Mouse (Mus musculus): ENCODE results near the gene Creg2.
"Not testable (repeated sequence)": the region's sequence is repeated elsewhere in the genome, so short reads cannot be mapped to it uniquely, and the experiment has no call there.

The Creg2 gene

DNA sequence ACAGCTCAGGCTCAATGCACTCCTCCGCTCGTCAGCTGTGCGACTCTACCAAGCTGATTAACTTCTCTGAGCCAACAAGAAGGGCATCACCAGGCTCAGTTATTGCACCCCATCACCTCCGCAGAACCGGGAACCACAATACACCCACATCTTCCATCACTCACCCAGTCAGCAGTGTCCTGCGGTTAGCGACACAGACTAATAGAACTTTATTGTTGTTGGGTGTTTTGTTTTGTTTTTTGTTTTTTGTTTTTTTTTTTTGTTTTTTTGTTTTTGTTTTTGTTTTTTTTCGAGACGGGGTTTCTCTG lies at the start of gene Creg2:
TSS of gene Creg2 (minus strand) at position 234 of the 308 bp plus-strand sequence.
- DNase-seq = no peak

DNA sequence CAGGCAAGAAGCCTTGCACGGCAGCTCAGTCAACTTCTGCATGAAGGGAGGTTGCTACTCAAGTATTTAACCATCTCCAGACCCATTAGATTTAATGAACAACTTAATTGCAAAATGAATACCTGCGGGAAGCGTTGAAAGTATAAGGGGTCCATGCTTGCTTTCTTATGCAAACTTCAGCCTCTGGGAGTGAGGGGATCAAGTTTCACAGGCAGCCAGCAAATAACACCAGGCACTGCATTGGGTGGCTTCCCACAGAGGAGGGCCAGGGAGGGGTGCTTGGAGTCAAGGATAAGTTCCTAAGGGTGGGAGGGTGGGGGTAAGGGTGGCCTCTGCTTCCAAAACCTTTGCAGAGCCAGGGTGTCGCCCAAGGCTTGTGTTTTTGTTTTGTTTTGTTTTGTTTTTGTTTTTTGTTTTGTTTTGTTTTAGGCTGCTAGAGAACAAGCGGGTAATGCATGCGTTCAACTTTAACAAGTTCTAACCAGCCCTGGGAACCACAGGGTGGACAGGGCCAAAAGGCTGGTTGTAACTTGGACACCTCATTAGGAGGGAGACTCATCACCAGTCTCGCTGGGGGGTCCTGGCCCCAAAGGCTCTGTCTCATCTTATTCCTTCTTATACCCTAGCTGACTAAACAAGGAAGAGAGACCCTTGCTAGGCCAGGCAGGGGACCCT lies 49.5 kb upstream of the Creg2 start:
- DNase-seq = no peak

DNA sequence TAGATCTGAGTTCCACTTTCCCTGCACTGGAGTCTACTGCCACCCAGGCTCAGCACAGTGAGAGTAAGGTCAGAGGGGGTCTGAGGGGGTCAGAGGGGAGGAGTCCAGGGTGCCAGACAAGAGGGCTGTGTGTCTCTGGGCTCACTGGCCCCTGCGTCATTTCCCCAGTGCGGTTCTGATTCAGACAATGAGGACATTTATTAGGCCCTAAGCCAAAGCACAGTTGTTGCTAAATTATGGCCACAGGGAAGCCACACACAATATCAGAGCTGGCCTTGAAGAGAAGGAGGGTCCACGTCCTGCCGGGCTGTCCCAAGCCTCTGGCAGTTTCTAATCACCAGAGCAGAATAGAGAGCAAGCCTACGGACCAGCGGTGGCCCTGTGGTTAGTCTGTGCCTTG lies 47.2 kb upstream of the Creg2 start:
- DNase-seq = no peak

DNA sequence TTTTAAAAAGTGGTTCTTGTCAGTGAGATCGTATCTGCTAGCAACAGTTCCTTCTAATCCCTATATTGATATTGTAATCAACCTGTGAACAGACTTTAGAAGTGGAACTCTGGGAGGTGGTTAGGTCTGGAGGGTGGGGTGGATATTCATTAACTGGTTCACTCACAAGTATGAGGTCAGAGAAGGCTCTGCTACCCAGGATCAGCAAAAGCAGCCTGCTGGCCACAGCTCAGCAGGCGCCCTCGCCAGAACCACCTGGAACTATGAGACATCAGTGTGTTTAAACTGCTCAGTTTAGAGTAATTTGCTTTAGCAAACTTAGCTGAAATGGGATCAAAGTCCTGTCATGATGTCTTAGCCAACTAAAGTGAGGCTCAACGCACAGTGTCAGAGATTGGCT lies 43.9 kb upstream of the Creg2 start:
- DNase-seq = no peak

DNA sequence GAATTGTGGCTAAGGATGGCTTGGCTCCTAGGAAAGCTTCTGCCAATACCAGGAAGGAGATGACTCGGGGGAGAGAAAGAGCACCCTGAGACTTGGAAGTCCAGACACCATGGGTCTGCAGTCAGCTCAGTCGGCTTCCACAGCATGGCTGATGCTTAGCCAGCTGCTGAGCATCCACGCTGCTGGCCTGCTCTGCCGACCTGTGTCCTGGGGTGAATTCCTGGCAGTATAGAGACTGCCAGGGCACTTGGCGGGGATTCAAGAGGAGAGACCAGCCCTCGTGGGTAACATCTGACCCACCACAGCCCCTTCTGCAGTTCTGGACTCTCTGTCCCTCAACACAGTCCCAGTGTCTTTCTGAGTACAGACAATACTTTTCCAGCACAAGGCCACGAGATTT lies 43.5 kb upstream of the Creg2 start:
- DNase-seq = no peak

DNA sequence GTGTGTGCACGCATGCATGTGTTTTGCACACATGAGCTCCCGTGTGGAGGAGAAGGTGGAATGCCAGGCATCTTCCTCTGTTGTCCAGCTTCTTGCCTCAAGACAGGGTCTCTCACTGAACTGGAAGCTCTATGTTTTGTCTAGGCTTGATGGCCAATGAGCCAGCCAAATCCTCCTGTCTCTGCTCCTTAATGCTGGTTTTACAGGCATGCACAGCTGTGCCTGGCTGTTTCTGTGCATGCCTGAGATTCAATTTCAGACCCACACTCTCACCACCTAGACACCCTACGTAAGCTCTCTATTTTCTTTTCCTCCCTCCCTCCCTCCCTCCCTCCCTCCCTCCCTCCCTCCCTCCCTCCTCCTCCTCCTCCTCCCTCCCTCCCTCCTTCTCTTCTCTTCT lies 40.7 kb upstream of the Creg2 start:
- no peak for DNase-seq

DNA sequence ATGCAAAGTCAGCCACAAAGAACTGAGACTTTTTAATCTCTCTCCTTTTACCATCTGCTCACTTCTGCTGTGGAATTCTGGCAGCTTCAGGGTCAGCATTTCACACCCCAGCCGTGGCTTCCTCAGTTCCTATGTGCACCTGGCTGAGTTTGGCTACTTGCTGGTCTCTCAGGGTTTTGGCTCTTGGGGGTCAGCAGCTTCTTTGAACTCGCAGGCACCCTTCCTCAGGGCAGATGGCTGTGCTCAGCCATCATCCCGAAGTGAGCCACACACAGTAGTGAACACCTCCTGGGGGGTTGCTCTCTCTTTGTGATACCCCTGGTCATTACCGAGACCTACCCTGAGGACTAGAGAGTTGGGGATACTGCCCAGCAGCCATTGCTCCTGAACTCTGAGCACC lies 39.8 kb upstream of the Creg2 start:
- DNase-seq = no peak

DNA sequence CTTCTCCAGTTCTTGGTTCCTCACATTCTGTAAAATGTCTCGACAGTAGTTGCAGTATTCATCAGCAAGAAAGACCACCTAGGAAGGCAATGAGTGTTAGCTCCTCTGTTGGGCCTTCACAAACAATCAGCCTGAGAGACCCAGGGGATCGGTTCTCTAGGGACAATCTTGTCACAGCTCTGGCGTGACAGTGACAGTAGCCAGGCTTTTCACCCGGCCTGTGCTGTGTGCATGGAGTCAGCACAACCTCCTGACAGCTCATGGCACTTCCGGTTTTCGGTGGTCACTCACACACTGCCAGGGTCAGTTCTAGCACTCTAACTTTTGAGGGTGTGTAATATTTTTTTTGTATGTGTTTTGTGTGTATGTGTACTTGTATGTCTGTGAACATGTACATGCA lies 37.3 kb upstream of the Creg2 start:
- no peak for DNase-seq

DNA sequence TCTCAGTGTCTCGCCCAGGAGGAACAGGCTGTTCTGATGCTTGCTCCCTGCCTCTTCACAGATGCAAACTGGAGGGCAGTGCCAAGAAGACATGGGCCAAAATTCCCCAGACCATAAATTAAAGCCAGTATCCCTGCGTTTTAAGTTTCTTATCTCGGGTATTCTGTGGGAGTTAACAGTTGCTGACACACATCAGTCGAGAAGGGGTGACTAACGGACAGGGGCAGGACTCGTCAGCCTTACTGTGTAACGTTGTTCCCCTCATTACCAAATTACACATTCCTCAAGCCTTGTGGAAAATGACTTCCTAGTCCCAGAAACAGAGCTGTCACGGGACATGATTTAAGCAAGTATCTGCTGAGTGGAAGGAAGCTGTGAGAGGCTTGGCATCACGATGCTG lies 36.0 kb upstream of the Creg2 start:
- no peak for DNase-seq

DNA sequence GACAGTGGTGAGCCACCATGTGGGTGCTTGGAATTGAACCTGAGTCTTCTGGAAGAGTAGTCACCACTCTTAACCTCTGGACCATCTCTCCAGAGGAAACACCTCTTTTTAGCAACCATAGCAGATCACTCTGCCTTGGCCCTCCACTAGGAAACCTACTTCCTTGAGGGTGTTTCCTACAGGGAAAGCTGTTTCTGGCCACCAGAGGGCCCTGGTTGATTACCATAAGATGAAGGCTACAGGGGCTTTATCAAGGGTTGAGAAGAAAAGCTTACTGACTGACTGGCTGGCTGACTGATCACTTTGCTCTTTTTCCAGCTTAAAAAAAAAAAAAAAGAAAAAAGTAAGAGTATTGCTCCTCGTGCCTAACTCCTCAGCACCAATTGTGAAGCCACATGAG lies 34.6 kb upstream of the Creg2 start:
- DNase-seq = peak; percentile 68

DNA sequence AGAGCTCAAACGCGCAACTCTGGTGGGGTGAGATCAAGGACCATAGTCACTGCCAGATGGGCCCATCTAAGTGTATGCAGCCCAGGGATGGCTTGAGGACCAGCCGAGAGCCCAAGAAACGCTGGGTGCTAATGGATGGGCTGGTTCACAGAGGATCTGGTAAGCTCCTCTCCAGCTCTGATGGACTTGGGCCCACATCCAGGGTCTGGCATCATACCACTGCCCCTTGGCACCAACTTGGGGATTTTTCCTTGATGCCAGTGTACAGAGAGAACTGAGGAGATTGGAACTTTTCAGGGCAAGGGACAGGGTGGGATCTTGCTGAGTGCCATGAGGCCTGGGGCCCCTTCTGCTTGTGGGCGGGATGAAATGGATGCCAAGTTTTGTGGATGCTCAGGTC lies 30.4 kb upstream of the Creg2 start:
- no peak for DNase-seq

DNA sequence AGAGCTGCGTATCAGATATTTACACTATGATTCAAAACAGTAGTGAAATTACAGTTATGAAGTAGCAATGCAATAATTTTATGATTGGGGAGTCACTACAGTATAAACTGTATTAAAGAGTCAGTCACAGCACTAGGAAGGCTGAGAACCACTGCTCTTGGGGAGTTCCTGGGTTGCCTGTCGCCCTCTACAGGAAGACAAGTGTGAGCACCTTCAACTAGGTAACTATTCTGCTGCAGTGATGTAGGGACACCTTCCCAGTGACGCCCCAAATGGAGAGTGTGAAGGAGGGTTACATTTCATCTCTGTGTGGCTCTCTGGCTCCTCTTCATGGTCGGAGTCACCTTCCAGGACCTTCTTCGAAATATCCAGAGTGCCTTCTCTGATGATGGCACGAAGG lies 29.3 kb upstream of the Creg2 start:
- DNase-seq = no peak

DNA sequence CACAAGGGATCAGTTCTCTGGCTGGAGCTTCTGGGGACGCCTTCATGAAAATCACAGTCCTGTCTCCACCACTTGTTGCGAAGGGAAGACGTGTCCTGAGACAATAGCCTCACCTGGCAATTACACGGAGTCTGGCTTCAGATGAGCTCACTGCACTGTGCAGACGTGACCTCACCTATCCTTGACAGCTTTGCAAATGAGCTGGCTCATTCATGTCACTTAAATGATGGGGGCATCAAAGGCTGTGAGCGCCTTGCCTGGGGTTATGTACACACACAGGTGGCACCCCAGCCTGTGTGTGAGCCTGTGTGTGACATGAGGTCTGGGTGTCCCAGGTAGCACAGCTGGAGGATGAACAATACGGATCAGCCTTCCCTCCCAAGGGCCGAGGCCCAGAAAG lies 27.6 kb upstream of the Creg2 start:
- DNase-seq = no peak

DNA sequence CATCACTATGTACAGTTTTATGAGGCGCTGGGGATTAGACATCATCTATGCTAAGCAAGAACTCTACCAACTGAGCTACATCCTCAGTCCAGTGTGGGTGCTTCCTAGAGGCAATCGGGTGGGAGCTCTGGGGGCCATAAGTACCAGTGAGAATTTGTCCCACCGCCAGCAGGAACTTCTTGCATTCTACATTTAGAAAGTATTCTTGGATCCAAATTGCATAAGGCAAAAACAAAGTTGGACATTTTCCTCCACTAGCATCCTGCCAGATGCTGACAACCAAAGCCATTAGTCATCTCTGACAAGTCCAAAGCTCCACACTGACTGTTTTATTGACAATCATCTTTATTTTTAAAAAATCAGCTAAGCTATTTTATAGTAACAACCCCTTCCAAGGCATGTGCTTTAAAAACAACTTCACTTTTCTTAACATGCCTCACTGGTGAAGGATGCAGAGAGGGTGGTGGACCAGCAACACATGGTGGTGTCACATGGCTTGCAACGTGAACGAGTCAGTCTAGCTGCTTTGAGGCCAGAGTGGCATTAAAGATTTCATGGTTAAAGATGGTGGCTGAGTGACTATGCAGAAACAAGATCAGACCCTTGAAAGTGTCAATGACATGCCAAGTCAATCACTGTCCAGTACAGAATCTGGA lies 25.1 kb upstream of the Creg2 start:
- no peak for DNase-seq

DNA sequence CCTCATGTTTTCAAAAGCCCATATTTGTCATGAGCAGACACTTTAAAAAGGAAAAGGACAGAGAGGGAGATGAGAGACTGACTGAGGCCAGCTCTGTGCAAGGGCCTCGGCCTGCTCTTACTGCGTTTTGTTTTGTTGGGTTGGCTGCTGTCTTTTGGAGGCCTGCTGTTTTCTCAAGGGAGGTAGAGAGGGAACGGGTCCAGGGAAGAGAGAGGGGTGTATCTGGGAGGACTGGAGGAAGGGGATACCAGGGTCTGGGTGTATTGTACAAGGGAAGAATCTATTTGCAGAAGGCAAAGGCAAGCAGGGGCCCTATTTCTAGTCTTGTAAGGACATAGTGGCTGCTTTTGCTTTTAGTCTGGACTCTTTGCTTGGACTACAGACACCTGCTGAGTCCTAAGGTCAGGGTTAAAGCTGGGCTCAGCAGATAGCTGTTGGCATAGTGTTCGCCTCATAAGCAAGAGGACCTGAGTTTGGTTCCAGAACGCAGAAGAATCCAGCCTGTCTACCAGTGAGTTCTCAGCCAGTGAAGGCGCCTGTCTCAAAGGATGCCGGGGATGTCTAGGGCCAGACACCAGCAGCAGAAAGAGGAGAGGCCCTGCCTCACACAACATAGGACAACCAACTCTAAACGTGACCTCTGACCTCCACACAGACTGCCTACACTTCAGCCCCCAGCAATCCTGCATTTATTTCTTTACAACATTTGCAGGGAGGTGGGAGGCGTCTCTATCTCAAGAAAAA lies 21.3 kb upstream of the Creg2 start:
- no peak for DNase-seq

DNA sequence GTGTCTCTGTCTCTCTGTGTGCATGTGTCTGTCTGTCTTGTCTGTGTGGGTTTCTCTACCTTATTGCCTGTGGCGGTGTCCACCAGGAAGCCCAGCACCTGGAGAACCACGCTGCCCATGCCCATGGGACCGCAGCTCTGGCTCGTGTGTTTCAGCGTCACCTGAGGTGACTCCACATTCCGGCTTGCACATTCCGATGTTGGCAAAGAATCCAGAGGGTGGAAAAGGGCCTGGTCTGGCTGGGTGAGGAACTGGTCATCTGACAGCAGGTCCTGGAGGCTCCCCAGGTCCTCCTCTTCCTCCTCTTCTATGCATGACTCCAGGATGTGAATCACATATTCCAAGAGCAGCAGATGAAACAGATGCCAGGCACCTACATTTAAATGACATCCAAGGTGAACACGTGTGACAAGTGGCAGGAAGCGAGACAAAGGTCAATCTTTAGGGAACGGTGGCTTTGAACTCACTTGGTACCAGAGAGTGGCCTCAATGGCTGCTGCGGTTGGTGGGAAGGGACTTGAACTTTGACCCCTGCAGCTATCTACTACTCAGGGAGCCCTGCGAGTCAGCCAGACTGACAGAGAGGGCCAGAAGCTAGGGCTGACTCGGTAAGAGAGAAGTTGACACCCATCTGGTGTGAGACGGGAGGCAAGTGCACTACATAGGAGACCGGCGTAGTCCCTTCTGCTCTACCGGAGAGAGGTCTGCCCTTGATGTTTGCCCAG lies 19.1 kb upstream of the Creg2 start:
- DNase-seq = no peak

DNA sequence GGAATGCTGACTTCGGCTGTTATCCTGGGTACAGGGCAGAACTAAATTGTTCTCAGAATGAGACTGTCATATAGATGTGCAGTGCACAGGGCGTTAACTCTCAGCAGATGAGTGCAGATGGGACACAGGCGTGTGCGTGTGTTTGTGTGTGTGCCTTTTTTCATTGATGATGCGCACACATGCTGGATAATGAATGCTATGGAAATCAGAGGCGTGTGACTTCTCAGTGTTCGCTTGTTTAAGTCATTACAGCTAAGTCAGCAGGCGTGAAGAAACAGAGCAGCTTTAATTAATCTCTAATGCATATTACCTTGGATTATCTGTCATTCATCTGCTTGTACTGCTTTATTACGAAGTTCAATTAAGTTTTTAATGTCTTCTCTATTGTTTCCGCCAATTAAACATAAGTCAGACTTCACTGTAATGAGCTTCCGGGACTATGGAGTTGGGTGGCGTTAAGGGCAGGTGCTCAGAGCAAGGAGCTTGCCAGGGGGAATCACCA lies 15.5 kb upstream of the Creg2 start:
- no peak for DNase-seq

DNA sequence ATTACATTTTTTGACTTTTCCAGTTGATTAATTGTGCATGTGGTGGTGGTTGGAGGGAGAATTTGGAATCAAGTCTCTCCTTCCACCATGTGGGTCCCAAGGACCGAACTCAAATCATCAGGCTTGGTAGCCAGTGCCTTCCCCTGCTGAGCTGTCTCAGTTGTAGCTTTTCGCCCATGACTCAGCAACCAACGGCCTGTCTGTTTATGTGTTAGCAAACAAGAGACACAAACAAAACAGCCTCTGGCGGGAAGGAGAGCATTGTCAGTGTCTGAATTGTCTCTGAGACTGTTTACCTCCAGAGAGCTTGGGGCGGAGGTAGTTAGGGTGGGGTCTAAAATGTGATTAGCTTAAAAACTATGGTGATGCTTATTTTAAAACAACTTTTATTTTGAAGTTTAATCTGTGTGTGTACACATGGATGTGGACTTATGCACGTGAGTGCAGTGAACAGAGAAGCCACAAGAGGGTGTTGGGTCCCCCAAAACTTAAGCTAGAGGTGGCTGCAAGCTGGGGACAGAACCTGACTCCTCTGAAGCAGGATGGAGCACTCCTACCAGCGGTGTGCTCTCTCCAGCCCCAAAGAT lies 12.9 kb upstream of the Creg2 start:
- DNase-seq = no peak

DNA sequence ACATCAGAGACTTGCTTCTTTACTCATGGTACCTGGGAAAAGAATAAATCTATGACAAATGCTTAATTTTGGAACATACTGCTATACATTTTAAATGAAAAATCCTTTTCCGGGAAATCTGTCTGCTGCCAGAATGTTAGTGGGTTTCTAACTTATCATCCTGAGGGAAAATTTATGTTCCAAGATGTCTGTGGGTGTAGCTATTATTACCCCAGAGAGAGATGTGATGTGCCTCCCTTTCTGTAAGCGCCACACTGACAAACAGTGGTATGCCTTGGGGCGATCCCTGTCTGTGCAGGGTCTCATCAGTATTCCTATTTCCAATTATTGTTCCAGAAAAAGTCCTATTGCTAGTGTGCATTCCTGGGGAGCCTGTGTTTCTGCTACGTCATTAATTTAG lies 11.8 kb upstream of the Creg2 start:
- no peak for DNase-seq

DNA sequence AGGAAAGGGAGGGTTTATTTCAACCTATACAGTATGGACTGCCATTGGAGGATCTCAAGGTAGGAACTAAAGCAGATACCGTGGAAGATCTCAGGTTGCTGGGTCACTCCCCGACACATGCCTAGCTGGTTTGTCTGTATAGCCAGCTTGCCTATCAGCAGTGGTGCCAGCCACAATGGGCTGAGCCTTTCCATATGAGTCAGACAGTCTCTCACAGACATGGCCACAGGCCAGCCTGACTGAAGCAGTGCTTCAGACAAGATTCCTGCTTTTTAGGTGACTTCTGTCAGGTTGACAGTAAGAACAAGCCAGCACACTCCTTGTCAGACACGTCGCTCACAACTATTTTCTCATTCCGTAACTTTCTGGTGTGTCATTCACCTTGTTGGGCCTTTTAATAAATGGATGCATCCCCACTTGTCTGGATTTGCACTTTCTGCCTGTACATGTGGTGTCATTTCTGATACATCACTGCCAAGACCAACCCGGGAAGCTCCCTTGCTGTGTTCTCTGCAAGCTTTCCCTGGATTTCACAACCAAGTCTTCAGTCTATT lies 5.8 kb upstream of the Creg2 start:
- DNase-seq = no peak

DNA sequence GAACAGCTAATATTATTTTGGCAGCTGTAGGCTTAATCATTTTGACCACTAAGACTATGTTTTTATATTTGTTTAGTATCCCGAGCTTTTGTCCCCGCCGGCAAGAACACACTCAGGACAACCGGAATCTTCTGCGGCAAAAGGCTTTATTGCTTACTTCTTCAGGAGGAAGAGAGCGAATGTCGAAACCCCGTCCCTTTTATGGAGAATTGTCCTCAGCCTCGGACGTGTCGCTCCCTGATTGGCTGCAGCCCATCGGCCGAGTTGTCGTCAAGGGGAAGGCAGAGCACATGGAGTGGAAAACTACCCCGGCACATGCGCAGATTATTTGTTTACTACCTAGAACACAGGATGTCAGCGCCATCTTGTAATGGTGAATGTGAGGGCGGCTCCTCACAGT lies 3.6 kb upstream of the Creg2 start:
- DNase-seq = not testable (repeated sequence)

DNA sequence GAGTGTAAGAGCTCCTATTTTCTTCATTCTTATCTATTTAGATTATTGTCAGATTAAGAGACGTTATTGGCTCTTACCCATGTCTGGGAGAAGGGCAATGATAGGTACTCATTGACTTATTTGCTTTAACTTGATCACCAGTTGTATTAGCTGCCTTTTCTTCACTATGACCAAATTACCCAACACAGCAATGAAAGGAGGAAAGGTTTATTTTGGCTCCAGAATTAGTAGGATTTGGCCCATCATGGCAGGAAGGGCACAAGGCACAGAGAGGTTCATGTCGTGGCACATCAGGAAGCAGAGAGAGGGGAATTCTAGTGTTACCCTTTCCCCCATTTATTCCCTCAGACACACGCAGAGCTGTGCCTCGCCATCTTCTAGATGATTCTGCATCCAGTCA lies 1.8 kb upstream of the Creg2 start:
- DNase-seq = no peak

Measured in cerebellum, adult 9-10 months (tissue).